Mouse (Mus musculus) retina, adult 2 months (tissue): ENCODE results near the gene Pigu.
A peak's percentile ranks its signal among the peaks of the same experiment; 100 is the strongest.

Experiments
- DNase-seq: peaks from one replicate; pipeline ENCODE4 v3.0.0-alpha.2; 2012; ENCODE audit warnings: low read depth, low spot score

Pigu gene

GRCm38 (mm10) chr2:155236362-155236992 lies 120.8 kb downstream of the Pigu start, which contains the start of gene Dynlrb1:
Gene Dynlrb1 (plus strand): TSS chr2:155236533.
- peak; percentile 96 for DNase-seq

GRCm38 (mm10) chr2:155235746-155236361 lies 121.4 kb downstream of the Pigu start:
- no peak for DNase-seq
